ENCODE assay signal across 18 mouse cellular contexts in genomic region chr11:51949919-51950318, GRCm38 (mm10). TPM values are rescaled to one million over a fixed set of nuclear protein-coding genes. Genes with fewer than 3 reads are reported as not detected.
A peak's percentile ranks its signal among the peaks of the same experiment; 100 is the strongest.
DNase-seq lines count a peak whose midpoint lies in the region; ATAC-seq and TF ChIP-seq lines count a peak whose summit lies in the region.
"Had no signal": no experiment of that assay in that cellular context is flagged by ENCODE, and none has a peak within 500 bp of the region (broad histone marks: within the 10 kb centered on the region; RNA-seq: fewer than 3 reads in every experiment).

No protein-coding gene starts in this region.

- TF ChIP-seq EP300 in lung, postnatal 0 days (IDR thresholded peaks at IDR 0.05) = no peak

- no peak for ATAC-seq in heart, embryonic 16.5 days (replicated peaks; ENCODE audit: extremely low read depth, insufficient read depth, low FRiP score)
- ATAC-seq in cerebellum, adult (ENCODE audit: insufficient number of reproducible peaks, low FRiP score, low TSS enrichment) = no peak
- ATAC-seq in erythroid progenitor cell, adult 5-6 weeks (replicated peaks; ENCODE audit: low FRiP score, poor library complexity, severe bottlenecking) = no peak
- ATAC-seq in lung, postnatal 0 days = no peak
- ATAC-seq: midbrain, embryonic 16.5 days had no signal

- intact Hi-C loops in heart, postnatal 25 days (cut with DNase I) = loop anchor here (5.0 kb wide), 1 partner anchor 33 kb away; no protein-coding TSS in a partner anchor

- no peaks in the 10 kb centered on the region; the same call in 1 of the 2 replicates for H3K27me3 ChIP-seq in heart, embryonic 16.5 days (ENCODE audit: control insufficient read depth, insufficient read depth, low read length)
- no peaks in the 10 kb centered on the region for H3K27me3 ChIP-seq in lung, postnatal 0 days (replicated peaks; ENCODE audit: insufficient read depth, low read length)
- H3K27me3 ChIP-seq: limb, embryonic 15.5 days; liver, embryonic 15.5 days had no signal

- H3K4me3 ChIP-seq in heart, embryonic 16.5 days (ENCODE audit: low read length) = no peak overlapping the region
- no peak overlapping the region for H3K4me3 ChIP-seq in lung, postnatal 0 days (ENCODE audit: low read depth, low read length)
- H3K4me3 ChIP-seq: forebrain, embryonic 10.5 days; heart, embryonic 13.5 days; hindbrain, embryonic 10.5 days; limb, embryonic 15.5 days; liver, embryonic 15.5 days had no signal

- no peak overlapping the region for H3K9ac ChIP-seq in heart, embryonic 16.5 days (ENCODE audit: low read length)
- no peak overlapping the region for H3K9ac ChIP-seq in lung, postnatal 0 days (replicated peaks; ENCODE audit: low read depth)
- H3K9ac ChIP-seq: heart, embryonic 13.5 days; limb, embryonic 15.5 days; liver, embryonic 15.5 days had no signal

- TF ChIP-seq CTCF in lung, postnatal 0 days (IDR thresholded peaks at IDR 0.05) = no peak; the same call in 1 of the 2 replicates

- peak overlapping the region; percentile 52; the same call in 1 of the 2 replicates for H3K27ac ChIP-seq in heart, embryonic 16.5 days (ENCODE audit: low read length)
- no peak overlapping the region for H3K27ac ChIP-seq in lung, postnatal 0 days (ENCODE audit: low read length)
- H3K27ac ChIP-seq: forebrain, embryonic 10.5 days; heart, embryonic 13.5 days; hindbrain, embryonic 10.5 days; limb, embryonic 15.5 days; liver, embryonic 15.5 days had no signal

- 82% methylated on average over 9 of the region's 9 CpGs for WGBS in heart, embryonic 16.5 days
- 90% methylated on average over 9 of the region's 9 CpGs for WGBS in lung, postnatal 0 days

- H3K4me2 ChIP-seq in heart, embryonic 16.5 days (ENCODE audit: low read depth, low read length) = no peak overlapping the region
- H3K4me2 ChIP-seq in lung, postnatal 0 days (replicated peaks; ENCODE audit: low read depth, low read length) = no peak overlapping the region
- H3K4me2 ChIP-seq: heart, embryonic 13.5 days; limb, embryonic 15.5 days; liver, embryonic 15.5 days had no signal

- H3K36me3 ChIP-seq in heart, embryonic 16.5 days (ENCODE audit: control insufficient read depth, insufficient read depth) = no peaks in the 10 kb centered on the region
- H3K36me3 ChIP-seq in lung, postnatal 0 days (ENCODE audit: insufficient read depth, low read length) = no peaks in the 10 kb centered on the region
- H3K36me3 ChIP-seq: forebrain, embryonic 10.5 days; heart, embryonic 13.5 days; hindbrain, embryonic 10.5 days; limb, embryonic 15.5 days; liver, embryonic 15.5 days had no signal

- H3K9me3 ChIP-seq in heart, embryonic 16.5 days (replicated peaks; ENCODE audit: control insufficient read depth, low read length) = no peaks in the 10 kb centered on the region
- no peaks in the 10 kb centered on the region for H3K9me3 ChIP-seq in lung, postnatal 0 days (ENCODE audit: low read length)
- H3K9me3 ChIP-seq: forebrain, embryonic 10.5 days; hindbrain, embryonic 10.5 days; limb, embryonic 15.5 days; liver, embryonic 15.5 days had no signal

- DNase-seq in heart, postnatal 25 days (ENCODE audit: low spot score) = no peak
- peak; percentile 42 for DNase-seq in CD4-positive, CD25-positive, alpha-beta regulatory T cell, adult 2 months (ENCODE audit: low read depth, low spot score)
- peak; percentile 59 for DNase-seq in naive thymus-derived CD4-positive, alpha-beta T cell, adult 2 months (ENCODE audit: low read depth)
- DNase-seq in thymus, postnatal 14 days = peak; percentile 80
- DNase-seq in lung, postnatal 0 days (ENCODE audit: low spot score) = no peak
- DNase-seq: adrenal gland, adult 8-10 months; cerebellum, postnatal 10 days; kidney, adult 18-20 months; kidney, postnatal 10 days had no signal

- peaks cover 13% of the 10 kb centered on the region for H3K4me1 ChIP-seq in heart, embryonic 16.5 days (ENCODE audit: control insufficient read depth, insufficient read depth, low read length)
- no peaks in the 10 kb centered on the region for H3K4me1 ChIP-seq in lung, postnatal 0 days (ENCODE audit: insufficient read depth, low read depth, low read length)

RNA-seq across cellular contexts. Expression of gene Cdkn2aipnl, which starts 17.5 kb away (rescaled TPM):
- polyA plus RNA-seq in heart, embryonic 16.5 days (2015; fragmentation: Nextera tagmentation; extraction: Ambion mirVana) = 73.0 and 81.1 TPM in 2 replicates
- 10 to 100 TPM in 1 of 2 experiments, 1 to 10 TPM in 1; 8.8 to 10.5 TPM for total RNA-seq in heart, postnatal 25 days (2021)
- 39.0 and 45.0 TPM in 2 replicates for total RNA-seq in erythroid progenitor cell, adult 5-6 weeks (2015; ENCODE audit: low replicate concordance)
- total RNA-seq in erythroid progenitor cell, adult 5-6 weeks (2017; ENCODE audit: low replicate concordance) = 16.0 and 27.9 TPM in 2 replicates
- 55.9 and 56.9 TPM in 2 replicates for polyA plus RNA-seq in lung, postnatal 0 days (2015; fragmentation: Nextera tagmentation; extraction: Ambion mirVana)

RNA-seq across cellular contexts. Expression of gene Ube2b, which starts 50.6 kb away (rescaled TPM):
- polyA plus RNA-seq in heart, embryonic 16.5 days (2015; fragmentation: Nextera tagmentation; extraction: Ambion mirVana) = 278 and 286 TPM in 2 replicates
- 100 to 1,000 TPM; 256 to 295 TPM for total RNA-seq in heart, postnatal 25 days (2021)
- 73.2 and 89.3 TPM in 2 replicates for total RNA-seq in erythroid progenitor cell, adult 5-6 weeks (2015; ENCODE audit: low replicate concordance)
- total RNA-seq in erythroid progenitor cell, adult 5-6 weeks (2017; ENCODE audit: low replicate concordance) = 50.1 and 89.9 TPM in 2 replicates
- 276 and 280 TPM in 2 replicates for polyA plus RNA-seq in lung, postnatal 0 days (2015; fragmentation: Nextera tagmentation; extraction: Ambion mirVana)

RNA-seq across cellular contexts. Expression of gene Cdkl3, which starts 54.1 kb away (rescaled TPM):
- polyA plus RNA-seq in heart, embryonic 16.5 days (2015; fragmentation: Nextera tagmentation; extraction: Ambion mirVana) = 10.8 and 12.7 TPM in 2 replicates
- total RNA-seq in heart, postnatal 25 days (2021) = 1 to 10 TPM; 3.8 to 4.1 TPM
- 0.42 and 1.1 TPM in 2 replicates for total RNA-seq in erythroid progenitor cell, adult 5-6 weeks (2015; ENCODE audit: low replicate concordance)
- 0.51 TPM in 1 of 2 replicates, not detected in the other for total RNA-seq in erythroid progenitor cell, adult 5-6 weeks (2017; ENCODE audit: low replicate concordance)
- polyA plus RNA-seq in lung, postnatal 0 days (2015; fragmentation: Nextera tagmentation; extraction: Ambion mirVana) = 6.1 and 6.4 TPM in 2 replicates

Comparison
In these comparisons a context has a peak if more than half of its experiments do, and no peak if none do; other contexts are left out.
1. DNase-seq: peak in CD4-positive, CD25-positive, alpha-beta regulatory T cell, adult 2 months (single experiment), naive thymus-derived CD4-positive, alpha-beta T cell, adult 2 months (single experiment) and thymus, postnatal 14 days (single experiment); none in heart, postnatal 25 days (single experiment) and lung, postnatal 0 days (single experiment).